Mouse (Mus musculus) urinary bladder, adult 2 months (tissue): Measurements from ENCODE around the gene Ttc7. TPM values are rescaled to one million over a fixed set of nuclear protein-coding genes. Genes with fewer than 3 reads are reported as not detected.

ENCODE experiments used
- DNase-seq: peaks from one replicate; pipeline ENCODE4 v3.0.0; 2022; ENCODE audit warnings: low spot score
- polyA plus RNA-seq: library from polyadenylated mRNA; depleted of rRNA; stranded (reverse); fragments of >200 nt; gene quantifications from 2 replicates; pipeline ENCODE4 v1.2.3, GENCODE M21; 2012

Gene Ttc7
- polyA plus RNA-seq, 1 experiment = 14.6 TPM

DNA sequence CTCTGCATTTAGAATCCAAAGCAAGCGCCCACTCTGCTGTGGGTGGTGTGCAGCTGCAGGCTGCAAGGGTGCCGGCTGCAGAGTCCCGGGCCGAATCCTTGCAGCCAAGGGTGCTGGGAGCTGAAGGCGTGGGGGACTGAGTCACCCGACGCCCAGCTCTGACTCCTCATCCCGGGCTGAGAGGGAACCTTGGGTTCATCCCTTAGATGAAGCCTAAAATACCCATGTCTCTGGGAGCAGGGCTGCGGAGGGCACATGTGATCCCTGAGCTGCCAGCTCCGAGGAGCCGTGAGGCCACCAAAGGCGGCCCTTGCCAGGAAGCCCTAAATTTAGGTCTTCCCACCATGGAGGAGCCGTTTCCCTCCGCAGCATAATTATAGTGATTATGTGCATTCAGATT is 52.5 kb downstream of the Ttc7 start:
- no peak for DNase-seq

GRCm38 (mm10) chr17:87335727-87336126 is 53.0 kb downstream of the Ttc7 start:
- no peak for DNase-seq

DNA sequence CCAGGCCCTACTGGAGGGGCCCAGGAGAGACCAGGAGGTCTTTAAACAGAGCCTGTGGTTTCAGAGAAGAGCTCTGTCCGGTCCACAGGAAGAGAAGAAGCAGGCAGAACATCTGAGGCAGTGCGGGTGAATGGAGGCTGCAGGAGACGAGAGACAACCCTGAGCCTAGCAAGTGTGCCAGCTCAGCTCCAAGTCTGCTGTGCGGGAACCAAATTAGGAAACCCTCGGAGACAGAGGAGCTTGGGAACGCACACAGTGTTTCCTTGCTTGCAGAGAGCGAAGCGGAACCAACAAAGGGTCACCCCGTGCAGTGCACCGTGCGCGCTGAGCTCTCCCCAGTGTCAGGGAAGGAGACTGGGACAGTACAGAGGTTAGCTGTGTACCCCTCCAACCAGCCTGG is 54.2 kb downstream of the Ttc7 start:
- DNase-seq = no peak

DNA sequence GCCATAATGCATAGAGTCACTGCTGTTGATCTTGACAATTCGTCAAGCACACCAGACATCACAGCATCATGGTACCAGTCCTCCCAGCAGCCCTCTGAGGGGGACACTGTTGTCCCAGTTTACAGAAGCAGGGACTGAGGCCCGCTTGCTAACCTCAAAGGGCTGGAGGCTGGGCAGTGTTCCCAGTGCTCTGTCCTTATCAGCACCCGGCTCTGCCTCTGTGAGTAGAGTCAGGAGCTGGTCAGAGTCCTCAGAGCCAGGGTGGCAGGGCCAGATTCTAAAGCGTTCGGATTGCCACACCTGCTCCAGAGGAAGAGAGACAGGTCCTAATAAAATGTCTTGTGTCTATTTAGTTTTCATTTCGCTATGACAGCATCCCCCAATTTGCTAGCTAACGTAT is 55.0 kb downstream of the Ttc7 start:
- no peak for DNase-seq

- DNase-seq = no peak
These were observed 56.4 kb downstream of the Ttc7 start for GRCm38 (mm10) chr17:87339122-87339521.

GRCm38 (mm10) chr17:87343060-87343703 is 60.5 kb downstream of the Ttc7 start:
- no peak for DNase-seq

- DNase-seq = no peak
These were observed 62.0 kb downstream of the Ttc7 start for GRCm38 (mm10) chr17:87344441-87345251.

- no peak for DNase-seq
These were observed 62.5 kb downstream of the Ttc7 start for GRCm38 (mm10) chr17:87345252-87345593.

GRCm38 (mm10) chr17:87348353-87348752 is 65.7 kb downstream of the Ttc7 start:
- no peak for DNase-seq

- DNase-seq = no peak
These were observed 66.4 kb downstream of the Ttc7 start for GRCm38 (mm10) chr17:87349069-87349468.

DNA sequence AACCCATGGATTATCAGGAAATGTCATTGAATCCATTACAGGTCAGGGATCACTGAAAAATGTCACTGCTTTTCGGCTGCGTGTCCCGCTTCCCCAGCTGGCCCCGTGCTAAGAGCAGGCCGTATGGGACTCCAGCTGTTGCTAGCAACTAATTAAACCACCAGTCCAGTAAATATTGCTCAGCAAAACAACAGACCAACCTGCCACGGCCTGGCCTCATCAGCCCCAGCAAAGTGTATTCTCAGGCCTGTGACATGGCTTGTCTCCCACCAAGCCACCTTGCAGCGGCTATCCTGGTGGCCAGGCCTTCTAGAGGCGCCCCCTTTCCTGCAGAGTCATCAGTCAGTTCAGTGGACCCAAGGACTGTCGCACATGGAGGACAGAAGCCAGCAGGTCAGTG is 66.9 kb downstream of the Ttc7 start:
- no peak for DNase-seq

DNA sequence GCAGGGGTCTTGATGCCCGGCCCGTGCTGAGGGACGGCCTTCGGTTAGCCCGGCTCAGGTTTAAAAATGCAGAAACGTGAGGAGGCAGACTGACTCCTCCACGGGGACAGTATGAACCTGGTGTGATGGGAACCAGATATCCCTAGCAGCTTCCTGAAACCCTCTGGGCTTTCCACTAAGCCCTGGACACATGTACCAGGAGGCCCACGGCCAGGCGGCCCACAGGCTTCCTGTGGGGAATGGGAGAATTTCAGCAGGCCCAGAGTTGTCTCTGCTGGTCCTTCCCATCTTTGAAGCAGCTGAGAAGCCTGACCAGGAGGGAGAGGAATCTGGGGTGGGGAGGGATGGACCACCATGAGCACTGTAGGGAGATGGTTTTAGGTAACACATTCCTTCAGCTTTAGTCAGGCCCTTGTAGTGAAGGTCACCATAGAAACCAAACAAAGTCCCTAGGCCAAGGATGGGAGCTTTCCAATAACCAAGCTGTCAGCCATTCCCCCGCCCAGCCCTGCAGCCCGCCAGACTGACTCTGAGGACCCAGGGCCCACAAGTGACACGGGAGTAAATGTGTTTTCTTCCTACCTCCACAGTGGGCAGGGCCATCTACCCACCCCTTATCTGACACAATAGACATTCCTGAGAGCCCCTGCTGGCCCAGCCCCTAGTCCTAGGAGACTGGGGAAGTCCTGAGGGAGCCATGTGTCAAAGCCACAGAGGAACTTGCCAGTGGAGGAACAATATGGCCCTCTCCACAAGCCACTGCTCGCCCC is 68.0 kb downstream of the Ttc7 start:
- no peak for DNase-seq

DNA sequence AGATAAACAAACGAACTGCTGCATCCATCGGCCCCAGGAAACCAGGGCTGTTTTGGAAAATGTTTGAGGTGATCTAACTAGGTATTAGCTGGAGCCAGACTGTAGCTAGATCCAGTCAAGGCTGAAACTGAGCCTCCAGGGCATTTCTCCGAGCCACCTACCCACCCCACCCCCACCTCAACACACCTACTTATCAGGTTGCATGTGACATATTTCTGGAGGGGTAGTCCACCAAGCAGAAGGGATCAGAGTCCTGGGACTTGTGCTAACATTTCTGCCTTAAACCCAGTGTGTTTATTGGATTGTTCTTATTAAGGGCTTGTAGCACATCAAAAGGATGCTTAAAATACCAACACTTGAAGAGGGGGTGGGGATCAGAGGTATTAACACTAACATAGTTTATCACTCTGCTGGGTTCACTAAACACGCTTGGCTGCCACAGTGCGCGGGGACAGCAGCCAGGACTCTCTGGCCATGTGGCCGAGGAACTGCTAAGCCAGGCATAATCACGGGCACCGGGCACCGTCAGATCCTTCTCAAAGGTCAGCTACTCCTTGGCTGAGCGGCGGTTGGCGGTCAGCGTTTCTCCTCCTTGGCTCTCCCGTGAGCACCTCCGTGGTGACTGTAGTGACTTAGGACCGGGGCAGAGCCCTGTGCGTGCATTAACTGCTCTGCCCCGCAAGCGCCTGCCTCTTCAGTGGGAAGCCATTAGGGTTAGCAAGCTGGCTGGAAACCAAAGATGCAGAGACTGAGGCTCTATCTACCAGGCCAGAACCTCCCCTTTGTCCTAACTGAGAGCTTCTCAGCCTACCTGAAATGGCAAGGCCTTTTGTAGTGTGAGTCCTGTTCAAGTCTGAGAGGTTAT is 68.8 kb downstream of the Ttc7 start:
- DNase-seq = no peak

DNA sequence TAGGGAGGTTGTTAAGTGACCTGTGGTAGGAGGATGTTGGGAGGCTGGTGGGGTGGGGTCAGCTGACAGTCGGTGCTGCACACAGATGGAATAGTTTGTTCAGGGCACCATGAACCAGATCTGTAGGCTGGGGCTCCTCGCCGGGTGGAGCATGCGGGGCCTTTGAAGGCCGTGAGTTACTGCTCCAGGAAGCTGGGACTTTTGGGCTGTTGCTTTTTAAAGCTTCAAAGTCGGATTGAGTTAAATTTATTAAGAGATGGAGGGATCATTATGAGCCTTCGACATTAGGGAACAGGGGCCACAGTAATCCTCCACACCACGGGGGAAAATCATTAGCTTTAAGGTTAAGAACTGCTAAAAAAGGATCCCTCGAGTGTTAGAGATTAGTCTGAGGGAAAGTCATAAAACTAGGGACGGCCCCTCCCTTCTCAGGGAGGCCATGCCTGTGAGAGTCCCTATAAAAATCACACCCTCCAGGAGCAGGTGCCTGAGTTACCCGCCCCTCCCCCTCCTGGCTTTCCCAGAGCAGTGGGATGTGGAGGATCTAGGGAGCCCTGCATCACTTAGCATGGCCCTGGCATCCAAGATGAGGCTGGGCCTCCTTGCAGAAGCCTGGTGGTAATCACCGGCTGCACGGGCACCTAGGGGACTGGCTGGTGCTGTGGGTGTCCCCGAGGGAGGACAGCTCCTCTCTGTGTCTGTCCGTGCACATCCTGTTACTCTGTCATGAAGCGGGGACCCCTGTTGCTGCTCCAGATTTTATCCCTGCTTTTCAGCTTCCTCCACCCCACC is 69.6 kb downstream of the Ttc7 start:
- DNase-seq = no peak

DNA sequence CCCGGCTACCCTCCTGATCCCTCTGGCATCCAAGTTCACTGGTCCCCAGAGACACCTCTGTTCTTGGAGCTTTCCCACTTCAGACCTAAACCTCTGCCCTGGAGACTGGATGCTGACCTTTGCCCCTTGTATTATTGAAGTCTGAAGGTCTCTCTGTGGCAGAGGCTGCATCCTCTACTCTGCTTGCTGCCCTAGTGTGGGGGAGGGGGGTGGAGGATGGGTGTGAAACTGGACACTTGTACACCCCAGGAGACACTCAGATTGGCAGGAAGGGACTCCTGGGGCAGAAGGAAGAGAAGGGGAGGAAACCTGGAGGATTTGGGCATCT is 70.2 kb downstream of the Ttc7 start:
- DNase-seq = no peak

- no peak for DNase-seq
These were observed 71.1 kb downstream of the Ttc7 start for GRCm38 (mm10) chr17:87353745-87354320.

GRCm38 (mm10) chr17:87355456-87355855 is 72.8 kb downstream of the Ttc7 start:
- no peak for DNase-seq

DNA sequence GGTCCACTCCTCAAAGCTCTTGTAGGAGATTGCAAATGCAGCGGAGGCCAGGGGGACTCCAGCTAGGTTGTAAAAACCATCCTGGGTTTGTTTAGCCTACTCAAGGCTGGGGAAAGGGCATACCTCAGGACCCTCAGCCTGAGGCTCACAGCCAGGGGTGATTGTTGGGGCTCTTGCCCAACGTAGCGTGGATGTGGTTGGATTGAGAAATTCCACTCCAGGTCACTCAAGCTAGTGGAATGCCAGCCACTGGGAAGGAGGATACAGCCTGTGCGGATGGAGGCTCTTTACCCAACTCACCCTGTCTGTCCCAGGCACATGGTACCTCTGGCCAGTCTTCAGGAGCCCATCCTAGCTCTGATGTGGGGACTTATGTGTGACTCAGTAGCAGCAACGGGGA is 73.6 kb downstream of the Ttc7 start:
- DNase-seq = no peak

DNA sequence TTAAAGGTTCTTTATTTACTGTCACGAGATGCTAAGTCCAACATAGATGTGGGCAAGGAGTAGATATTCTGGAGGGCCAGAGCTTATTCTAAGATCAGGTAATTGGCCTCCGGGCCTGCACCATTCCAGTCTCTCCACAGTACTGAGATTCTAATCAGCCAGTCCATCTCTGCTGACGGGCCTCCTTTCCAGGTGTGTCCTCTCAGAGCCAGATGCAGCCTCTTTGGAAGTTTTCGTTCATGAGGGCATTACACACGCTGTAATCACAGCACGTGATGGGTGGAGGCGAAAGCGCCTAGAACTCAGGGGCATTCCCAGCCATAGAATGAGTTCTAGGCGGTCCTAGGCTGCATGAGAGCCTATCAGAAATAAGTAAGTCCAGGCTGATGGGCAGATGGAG is 74.8 kb downstream of the Ttc7 start:
- DNase-seq = no peak

GRCm38 (mm10) chr17:87361132-87361531 is 78.4 kb downstream of the Ttc7 start:
- DNase-seq = no peak

- DNase-seq = no peak
These were observed 81.4 kb downstream of the Ttc7 start for GRCm38 (mm10) chr17:87364108-87364507.
